Mouse (Mus musculus) heart, embryonic 16.5 days (tissue): ENCODE measurements at regions not wholly inside any gene's neighbourhood (a gene's known extent, or its start where the extent isn't known, plus 50 kb on each side); places are given as distances from the start of the nearest gene placed in this dataset.

ENCODE experiments used
- ATAC-seq: fragments of 200-750 bp; cut with Nextera tagmentation; replicated peaks from 2 replicates; pipeline ENCODE4 v1.8.0; 2017; ENCODE audit warnings: moderate number of reproducible peaks; ENCODE audit not compliant: insufficient read depth, low FRiP score; ENCODE audit errors: extremely low read depth
- H3K27ac ChIP-seq: fragments of 300-500 bp; sonication (generic); 2 replicates; pipeline ENCODE4 v1.5.1; 2014; ENCODE audit warnings: mild to moderate bottlenecking, low read length, control low read depth, moderate library complexity
- H3K27me3 ChIP-seq: fragments of 300-500 bp; sonication (generic); 2 replicates; pipeline ENCODE4 v1.6.1; 2014; ENCODE audit warnings: low read length, mixed read lengths; ENCODE audit not compliant: control insufficient read depth, insufficient read depth
- H3K36me3 ChIP-seq: fragments of 300-500 bp; sonication (generic); 2 replicates; pipeline ENCODE4 v1.6.1; 2014; ENCODE audit not compliant: control insufficient read depth, insufficient read depth
- H3K4me1 ChIP-seq: fragments of 300-500 bp; sonication (generic); 2 replicates; pipeline ENCODE4 v1.6.1; 2014; ENCODE audit warnings: low read length, mixed read lengths; ENCODE audit not compliant: control insufficient read depth, insufficient read depth
- H3K4me2 ChIP-seq: fragments of 300-500 bp; sonication (generic); 2 replicates; pipeline ENCODE4 v1.6.1; 2014; ENCODE audit warnings: low read depth, mild to moderate bottlenecking, control low read depth, low read length
- H3K4me3 ChIP-seq: fragments of 300-500 bp; sonication (generic); 2 replicates; pipeline ENCODE4 v1.5.1; 2014; ENCODE audit warnings: mild to moderate bottlenecking, control low read depth, low read length
- H3K9ac ChIP-seq: fragments of 300-500 bp; sonication (generic); 2 replicates; pipeline ENCODE4 v1.6.1; 2014; ENCODE audit warnings: low read length, control low read depth
- H3K9me3 ChIP-seq: fragments of 300-500 bp; sonication (generic); replicated peaks from 2 replicates; pipeline ENCODE4 v1.6.1; 2016; ENCODE audit warnings: low read length; ENCODE audit not compliant: control insufficient read depth
- whole genome bisulfite sequencing: fragments of 180-500 bp; shearing (Covaris S2); extraction: QIAGEN DNeasy Blood & Tissue Kit; methylation state at CpG from one replicate; pipeline ENCODE4 v1.1.7; 2014; 5-methylcytosine and 5-hydroxymethylcytosine counted together

- Histone ChIP-seq H3K36me3 (no peaks in the 10 kb centered on the region), H3K9me3 (no peaks in the 10 kb centered on the region), H3K4me1 (no peaks in the 10 kb centered on the region), H3K27me3 (no peaks in the 10 kb centered on the region), H3K4me2 (no peak overlapping the region), H3K4me3 (no peak overlapping the region), H3K27ac (no peak overlapping the region), H3K9ac (no peak overlapping the region)
- ATAC-seq: no peak
- 71% methylated on average over 2 of the region's 2 CpGs for WGBS
Measured at GRCm38 (mm10) chr13:25678221-25678735, 408.0 kb upstream of the Nrsn1 start.

GRCm38 (mm10) chr13:25675208-25675607, 404.9 kb upstream of the Nrsn1 start:
- Histone ChIP-seq H3K4me3 (no peak overlapping the region), H3K36me3 (no peaks in the 10 kb centered on the region), H3K27me3 (no peaks in the 10 kb centered on the region), H3K4me1 (no peaks in the 10 kb centered on the region), H3K9me3 (no peaks in the 10 kb centered on the region), H3K9ac (no peak overlapping the region), H3K4me2 (no peak overlapping the region), H3K27ac (no peak overlapping the region)
- no peak for ATAC-seq
- 68% methylated on average over 6 of the region's 6 CpGs for WGBS

- no peaks in the 10 kb centered on the region for H3K27me3 ChIP-seq
- no peaks in the 10 kb centered on the region for H3K36me3 ChIP-seq
- no peak overlapping the region for H3K9ac ChIP-seq
- no peak overlapping the region for H3K27ac ChIP-seq
- 78% methylated on average over 3 of the region's 3 CpGs for WGBS
- no peak for ATAC-seq
- H3K4me1 ChIP-seq: no peaks in the 10 kb centered on the region
- H3K4me3 ChIP-seq: no peak overlapping the region
- H3K4me2 ChIP-seq: no peak overlapping the region
- no peaks in the 10 kb centered on the region for H3K9me3 ChIP-seq
Measured at GRCm38 (mm10) chr13:25666022-25666421, 395.7 kb upstream of the Nrsn1 start.

GRCm38 (mm10) chr13:25664963-25665606, 394.8 kb upstream of the Nrsn1 start:
- Histone ChIP-seq H3K27me3 (no peaks in the 10 kb centered on the region), H3K4me1 (no peaks in the 10 kb centered on the region), H3K9me3 (no peaks in the 10 kb centered on the region), H3K9ac (no peak overlapping the region), H3K27ac (no peak overlapping the region), H3K4me3 (no peak overlapping the region), H3K4me2 (no peak overlapping the region), H3K36me3 (no peaks in the 10 kb centered on the region)
- WGBS: 76% methylated on average over 2 of the region's 2 CpGs
- ATAC-seq: no peak

GRCm38 (mm10) chr13:25648430-25648786, 378.1 kb upstream of the Nrsn1 start:
- Histone ChIP-seq H3K4me1 (no peaks in the 10 kb centered on the region), H3K4me3 (no peak overlapping the region), H3K9me3 (no peaks in the 10 kb centered on the region), H3K4me2 (no peak overlapping the region), H3K36me3 (no peaks in the 10 kb centered on the region), H3K9ac (no peak overlapping the region), H3K27me3 (no peaks in the 10 kb centered on the region), H3K27ac (no peak overlapping the region)
- 94% methylated on average over 1 of the region's 1 CpGs for WGBS
- no peak for ATAC-seq

GRCm38 (mm10) chr13:25647711-25648429, 377.6 kb upstream of the Nrsn1 start:
- no peak overlapping the region for H3K9ac ChIP-seq
- no peak for ATAC-seq
- WGBS: 71% methylated on average over 3 of the region's 3 CpGs
- H3K4me1 ChIP-seq: no peaks in the 10 kb centered on the region
- H3K9me3 ChIP-seq: no peaks in the 10 kb centered on the region
- H3K27ac ChIP-seq: no peak overlapping the region
- H3K36me3 ChIP-seq: no peaks in the 10 kb centered on the region
- H3K4me2 ChIP-seq: no peak overlapping the region
- no peak overlapping the region for H3K4me3 ChIP-seq
- H3K27me3 ChIP-seq: no peaks in the 10 kb centered on the region

- ATAC-seq: peak; percentile 83
- no peaks in the 10 kb centered on the region for H3K27me3 ChIP-seq
- peak overlapping the region; percentile 58; the same call in 1 of the 2 replicates for H3K27ac ChIP-seq
- 25% methylated on average over 6 of the region's 6 CpGs for WGBS
- no peak overlapping the region for H3K9ac ChIP-seq
- no peaks in the 10 kb centered on the region; the same call in 1 of the 2 replicates for H3K4me1 ChIP-seq
- H3K4me2 ChIP-seq: no peak overlapping the region; the same call in 1 of the 2 replicates
- no peaks in the 10 kb centered on the region for H3K36me3 ChIP-seq
- H3K4me3 ChIP-seq: no peak overlapping the region
- H3K9me3 ChIP-seq: no peaks in the 10 kb centered on the region
Measured at GRCm38 (mm10) chr13:25639522-25640291, 369.4 kb upstream of the Nrsn1 start.

GRCm38 (mm10) chr13:25629466-25629865, 359.2 kb upstream of the Nrsn1 start:
- peak; percentile 60; the same call in 1 of the 2 replicates for ATAC-seq
- Histone ChIP-seq H3K4me1 (peaks cover 6% of the 10 kb centered on the region; the same call in 1 of the 2 replicates), H3K36me3 (no peaks in the 10 kb centered on the region), H3K9ac (no peak overlapping the region), H3K27ac (no peak overlapping the region), H3K27me3 (no peaks in the 10 kb centered on the region), H3K4me2 (no peak overlapping the region), H3K9me3 (no peaks in the 10 kb centered on the region), H3K4me3 (no peak overlapping the region)
- 48% methylated on average over 4 of the region's 4 CpGs for WGBS

- H3K27ac ChIP-seq: no peak overlapping the region
- 67% methylated on average over 4 of the region's 4 CpGs for WGBS
- no peak overlapping the region for H3K4me3 ChIP-seq
- H3K4me1 ChIP-seq: no peaks in the 10 kb centered on the region
- H3K36me3 ChIP-seq: no peaks in the 10 kb centered on the region
- H3K4me2 ChIP-seq: no peak overlapping the region
- no peaks in the 10 kb centered on the region for H3K9me3 ChIP-seq
- no peaks in the 10 kb centered on the region for H3K27me3 ChIP-seq
- no peak overlapping the region for H3K9ac ChIP-seq
- ATAC-seq: no peak
Measured at GRCm38 (mm10) chr13:25617578-25617977, 347.3 kb upstream of the Nrsn1 start.
